Mouse (Mus musculus): ENCODE results near the gene Cpne9. TPM values are rescaled to one million over a fixed set of nuclear protein-coding genes. Genes with fewer than 3 reads are reported as not detected.

Cpne9 gene
- polyA plus RNA-seq, 1 experiment, result 0.43 TPM

- TF ChIP-seq GATA1 (IDR thresholded peaks at IDR 0.05; ENCODE audit: borderline replicate concordance, low read length) (no peak), FLI1 (IDR thresholded peaks at IDR 0.05; ENCODE audit: low read length) (no peak)
- Histone ChIP-seq H3K27me3 (replicated peaks) (no peaks in the 10 kb centered on the region), H3K4me1 (peaks cover 54% of the 10 kb centered on the region), H3K9me3 (no peaks in the 10 kb centered on the region), H3K4me3 (replicated peaks) (no peak overlapping the region), H3K36me3 (replicated peaks; ENCODE audit: low read length) (peaks cover 90% of the 10 kb centered on the region)
Observed at GRCm38 (mm10) chr6:113333137-113333950, 51.2 kb downstream of the Cpne9 start.

- no peaks in the 10 kb centered on the region for H3K9me3 ChIP-seq
- no peak overlapping the region for H3K4me3 ChIP-seq (replicated peaks)
- H3K27me3 ChIP-seq (replicated peaks), result peaks cover 1% of the 10 kb centered on the region
- no peak for TF ChIP-seq FLI1 (IDR thresholded peaks at IDR 0.05; ENCODE audit: low read length)
- no peak for TF ChIP-seq GATA1 (IDR thresholded peaks at IDR 0.05; ENCODE audit: borderline replicate concordance, low read length)
- H3K36me3 ChIP-seq (replicated peaks; ENCODE audit: low read length), result peaks cover 90% of the 10 kb centered on the region
- peaks cover 48% of the 10 kb centered on the region for H3K4me1 ChIP-seq
Observed at GRCm38 (mm10) chr6:113334216-113334615, 52.1 kb downstream of the Cpne9 start.

GRCm38 (mm10) chr6:113336852-113337620, 54.9 kb downstream of the Cpne9 start:
- Histone ChIP-seq H3K9me3 (no peaks in the 10 kb centered on the region), H3K36me3 (replicated peaks; ENCODE audit: low read length) (peaks cover 86% of the 10 kb centered on the region), H3K4me3 (replicated peaks) (no peak overlapping the region), H3K4me1 (peaks cover 48% of the 10 kb centered on the region), H3K27me3 (replicated peaks) (peaks cover 5% of the 10 kb centered on the region)
- TF ChIP-seq GATA1 (IDR thresholded peaks at IDR 0.05; ENCODE audit: borderline replicate concordance, low read length), result no peak
- no peak for TF ChIP-seq FLI1 (IDR thresholded peaks at IDR 0.05; ENCODE audit: low read length)

- TF ChIP-seq GATA1 (IDR thresholded peaks at IDR 0.05; ENCODE audit: borderline replicate concordance, low read length) (no peak), FLI1 (IDR thresholded peaks at IDR 0.05; ENCODE audit: low read length) (no peak)
- peaks cover 28% of the 10 kb centered on the region for H3K27me3 ChIP-seq (replicated peaks)
- peak overlapping the region; percentile 51 for H3K4me3 ChIP-seq (replicated peaks)
- peaks cover 71% of the 10 kb centered on the region for H3K4me1 ChIP-seq
- peaks cover 43% of the 10 kb centered on the region for H3K36me3 ChIP-seq (replicated peaks; ENCODE audit: low read length)
- H3K9me3 ChIP-seq, result no peaks in the 10 kb centered on the region
Observed at GRCm38 (mm10) chr6:113341574-113341973, 59.5 kb downstream of the Cpne9 start.

- Histone ChIP-seq H3K4me1 (peaks cover 67% of the 10 kb centered on the region), H3K27me3 (replicated peaks) (peaks cover 28% of the 10 kb centered on the region), H3K9me3 (no peaks in the 10 kb centered on the region), H3K36me3 (replicated peaks; ENCODE audit: low read length) (peaks cover 37% of the 10 kb centered on the region), H3K4me3 (replicated peaks) (peak overlapping the region; percentile 62)
- TF ChIP-seq GATA1 (IDR thresholded peaks at IDR 0.05; ENCODE audit: borderline replicate concordance, low read length) (no peak), FLI1 (IDR thresholded peaks at IDR 0.05; ENCODE audit: low read length) (no peak)
Observed at GRCm38 (mm10) chr6:113342297-113342696, 60.2 kb downstream of the Cpne9 start.

GRCm38 (mm10) chr6:113343177-113344092, 61.3 kb downstream of the Cpne9 start, which contains the start of gene Camk1:
Gene Camk1, minus strand, starts transcription at chr6:113343984.
- TF ChIP-seq FLI1 (IDR thresholded peaks at IDR 0.05; ENCODE audit: low read length) (no peak), GATA1 (IDR thresholded peaks at IDR 0.05; ENCODE audit: borderline replicate concordance, low read length) (no peak)
- Histone ChIP-seq H3K27me3 (replicated peaks) (peaks cover 28% of the 10 kb centered on the region), H3K4me1 (peaks cover 59% of the 10 kb centered on the region), H3K36me3 (replicated peaks; ENCODE audit: low read length) (peaks cover 26% of the 10 kb centered on the region), H3K4me3 (replicated peaks) (peak within 1 kb of the TSS; percentile 90), H3K9me3 (no peaks in the 10 kb centered on the region)

GRCm38 (mm10) chr6:113344321-113344720, 62.2 kb downstream of the Cpne9 start:
- Histone ChIP-seq H3K4me1 (peaks cover 55% of the 10 kb centered on the region), H3K4me3 (replicated peaks) (no peak overlapping the region), H3K9me3 (no peaks in the 10 kb centered on the region), H3K27me3 (replicated peaks) (peaks cover 26% of the 10 kb centered on the region), H3K36me3 (replicated peaks; ENCODE audit: low read length) (peaks cover 17% of the 10 kb centered on the region)
- TF ChIP-seq GATA1 (IDR thresholded peaks at IDR 0.05; ENCODE audit: borderline replicate concordance, low read length) (no peak), FLI1 (IDR thresholded peaks at IDR 0.05; ENCODE audit: low read length) (no peak)

GRCm38 (mm10) chr6:113346897-113347296, 64.8 kb downstream of the Cpne9 start:
- Histone ChIP-seq H3K4me3 (replicated peaks) (no peak overlapping the region), H3K4me1 (peaks cover 38% of the 10 kb centered on the region), H3K27me3 (replicated peaks) (peaks cover 23% of the 10 kb centered on the region), H3K36me3 (replicated peaks; ENCODE audit: low read length) (no peaks in the 10 kb centered on the region), H3K9me3 (no peaks in the 10 kb centered on the region)
- TF ChIP-seq FLI1 (IDR thresholded peaks at IDR 0.05; ENCODE audit: low read length) (no peak), GATA1 (IDR thresholded peaks at IDR 0.05; ENCODE audit: borderline replicate concordance, low read length) (no peak)

- Histone ChIP-seq H3K36me3 (replicated peaks; ENCODE audit: low read length) (no peaks in the 10 kb centered on the region), H3K9me3 (no peaks in the 10 kb centered on the region), H3K4me1 (peaks cover 18% of the 10 kb centered on the region), H3K27me3 (replicated peaks) (peaks cover 4% of the 10 kb centered on the region), H3K4me3 (replicated peaks) (no peak overlapping the region)
- no peak for TF ChIP-seq GATA1 (IDR thresholded peaks at IDR 0.05; ENCODE audit: borderline replicate concordance, low read length)
- no peak for TF ChIP-seq FLI1 (IDR thresholded peaks at IDR 0.05; ENCODE audit: low read length)
Observed at GRCm38 (mm10) chr6:113350538-113350937, 68.4 kb downstream of the Cpne9 start.

Measured in megakaryocyte, embryonic 14.5 days (primary cell).